Mouse (Mus musculus) left cerebral cortex, adult 8-10 months (tissue): ENCODE measurements at regions not wholly inside any gene's neighbourhood (a gene's known extent, or its start where the extent isn't known, plus 50 kb on each side); places are given as distances from the start of the nearest gene placed in this dataset.

Experiments used
- DNase-seq, 2 experiments: peaks; one replicate each; pipeline ENCODE4 v3.0.0; 2022; ENCODE audit warnings: low spot score in 2 of 2

DNA sequence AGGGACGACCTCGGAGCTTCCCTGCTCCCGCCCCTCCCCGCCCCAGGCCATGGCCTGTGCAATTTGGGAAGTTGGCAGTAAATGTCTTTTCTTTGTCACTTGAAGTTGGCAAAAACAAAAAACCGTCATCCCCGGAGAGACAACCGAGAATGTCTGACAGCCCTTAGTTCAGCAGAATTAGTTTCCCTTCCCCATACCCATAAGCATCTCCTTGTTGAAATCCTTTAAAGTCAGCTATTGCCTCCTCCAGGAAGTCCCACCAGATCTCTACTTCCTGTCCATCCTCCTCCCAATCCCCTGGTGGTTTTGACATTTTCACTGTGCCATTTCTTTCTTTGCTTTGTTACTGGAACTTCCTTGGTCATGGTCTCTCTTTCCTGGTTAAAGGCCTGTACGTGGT lies 54.8 kb downstream of the Foxb1 start:
- DNase-seq = no peak

DNA sequence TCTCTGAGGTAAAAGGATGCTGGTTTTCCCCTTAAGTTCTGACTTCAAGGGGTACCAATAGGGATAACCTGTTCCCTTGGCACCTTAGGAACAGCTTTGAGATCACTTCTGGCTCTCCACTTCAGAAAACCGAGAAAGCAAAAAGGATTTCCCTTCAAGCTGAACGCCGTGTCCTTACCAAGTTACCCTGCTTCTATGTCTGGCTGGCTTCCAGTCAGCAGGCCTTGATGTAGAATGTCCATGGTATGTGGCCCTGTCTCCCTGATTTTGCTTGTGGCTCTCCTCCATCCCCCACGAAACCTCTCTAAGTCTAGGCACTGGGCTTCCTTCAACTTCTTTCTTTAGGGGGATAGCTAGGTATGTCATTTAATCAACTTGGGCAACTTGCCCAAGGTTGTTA lies 55.7 kb downstream of the Foxb1 start:
- no peak for DNase-seq

DNA sequence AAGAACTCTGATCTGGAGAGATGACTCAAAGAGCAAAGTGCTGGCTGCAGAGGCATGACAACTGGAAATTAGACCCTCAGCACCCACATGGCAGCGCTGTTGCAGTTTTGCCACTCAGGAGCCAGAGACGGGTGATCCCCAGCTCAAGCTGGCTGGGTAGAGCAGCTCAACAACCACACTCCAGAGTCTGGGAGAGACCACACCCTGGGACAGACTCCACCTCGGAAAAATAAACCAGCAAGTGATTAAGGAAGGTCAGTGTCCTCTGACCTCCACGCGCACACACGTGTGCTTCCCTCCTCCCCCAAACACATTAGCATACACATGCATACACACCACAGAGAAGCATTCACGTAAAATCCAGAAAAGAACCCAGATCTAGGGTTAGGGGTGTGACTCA lies 57.0 kb downstream of the Foxb1 start:
- DNase-seq = no peak

DNA sequence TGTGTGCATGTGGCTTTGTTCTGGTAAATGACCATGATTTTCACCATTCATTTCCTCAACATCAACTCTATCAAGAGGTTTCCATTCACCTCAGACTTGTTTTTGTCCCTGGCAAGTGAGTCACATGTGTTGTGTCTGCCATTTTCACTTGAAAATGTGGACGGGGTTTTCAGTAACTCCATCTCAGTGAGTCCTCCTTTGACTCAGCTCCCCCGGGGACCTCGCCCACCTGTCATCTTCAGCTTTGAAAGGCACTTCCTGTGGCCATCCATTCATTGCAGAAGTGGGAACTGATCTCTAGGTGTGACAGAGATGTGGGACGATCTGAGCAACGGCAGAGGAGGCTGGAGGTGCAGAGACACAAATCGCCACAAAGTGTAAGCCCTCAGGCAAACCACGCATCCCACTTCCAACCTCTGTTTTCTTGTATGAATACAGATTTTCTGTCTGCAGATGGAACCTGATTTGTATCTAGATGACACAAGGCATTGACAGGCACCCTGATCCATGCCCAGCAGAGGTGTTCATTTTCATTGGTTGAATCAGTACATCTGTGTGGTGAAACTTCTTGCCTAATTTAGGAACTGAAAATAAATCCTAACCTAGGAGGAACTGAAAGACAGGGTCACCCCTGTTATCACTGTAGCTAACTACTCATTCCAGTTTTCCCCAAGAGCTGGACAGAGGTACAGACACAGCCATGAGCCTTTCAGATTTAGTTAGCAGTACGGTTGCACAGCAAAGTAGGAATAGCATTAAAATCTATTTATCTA lies 58.4 kb downstream of the Foxb1 start:
- DNase-seq = no peak

DNA sequence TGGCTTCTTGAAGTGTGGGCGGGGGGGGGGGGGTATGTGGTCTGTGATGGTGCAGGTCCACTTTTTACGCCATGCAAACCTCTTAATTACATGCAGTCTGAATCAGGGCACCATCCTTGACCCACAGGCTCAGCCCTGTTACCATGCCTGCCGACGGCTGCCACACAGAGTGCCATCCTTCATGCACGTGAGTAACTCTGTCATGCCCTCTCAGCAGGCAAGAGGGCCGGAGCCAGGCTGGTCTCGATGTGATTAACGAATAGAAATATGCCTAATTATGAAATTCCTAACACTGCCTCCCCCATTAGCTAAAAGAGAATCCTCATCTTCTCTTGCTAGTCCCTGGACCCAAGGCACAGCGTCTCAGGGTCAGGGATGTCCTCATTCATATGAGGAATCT lies 60.0 kb downstream of the Foxb1 start:
- DNase-seq = no peak

DNA sequence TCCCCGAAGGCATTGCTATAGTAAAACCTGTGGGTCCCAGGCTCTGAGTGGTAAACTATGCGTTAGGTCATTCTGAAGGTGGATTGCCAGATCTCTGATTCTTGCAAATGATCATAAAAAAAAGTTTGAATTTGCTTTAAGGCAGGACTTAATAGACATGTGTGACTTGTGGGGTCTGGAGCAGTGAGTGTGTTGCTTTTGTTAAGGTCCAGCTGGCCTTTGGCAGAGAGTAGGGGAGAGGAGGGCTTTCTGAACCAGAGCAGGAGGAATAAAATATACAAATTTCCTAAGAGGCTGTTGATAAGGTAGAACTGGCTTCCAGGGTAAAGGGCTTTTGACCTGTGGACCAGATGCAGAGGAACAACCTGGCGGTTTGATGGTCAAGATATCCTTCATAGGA lies 69.0 kb downstream of the Foxb1 start:
- DNase-seq = no peak

DNA sequence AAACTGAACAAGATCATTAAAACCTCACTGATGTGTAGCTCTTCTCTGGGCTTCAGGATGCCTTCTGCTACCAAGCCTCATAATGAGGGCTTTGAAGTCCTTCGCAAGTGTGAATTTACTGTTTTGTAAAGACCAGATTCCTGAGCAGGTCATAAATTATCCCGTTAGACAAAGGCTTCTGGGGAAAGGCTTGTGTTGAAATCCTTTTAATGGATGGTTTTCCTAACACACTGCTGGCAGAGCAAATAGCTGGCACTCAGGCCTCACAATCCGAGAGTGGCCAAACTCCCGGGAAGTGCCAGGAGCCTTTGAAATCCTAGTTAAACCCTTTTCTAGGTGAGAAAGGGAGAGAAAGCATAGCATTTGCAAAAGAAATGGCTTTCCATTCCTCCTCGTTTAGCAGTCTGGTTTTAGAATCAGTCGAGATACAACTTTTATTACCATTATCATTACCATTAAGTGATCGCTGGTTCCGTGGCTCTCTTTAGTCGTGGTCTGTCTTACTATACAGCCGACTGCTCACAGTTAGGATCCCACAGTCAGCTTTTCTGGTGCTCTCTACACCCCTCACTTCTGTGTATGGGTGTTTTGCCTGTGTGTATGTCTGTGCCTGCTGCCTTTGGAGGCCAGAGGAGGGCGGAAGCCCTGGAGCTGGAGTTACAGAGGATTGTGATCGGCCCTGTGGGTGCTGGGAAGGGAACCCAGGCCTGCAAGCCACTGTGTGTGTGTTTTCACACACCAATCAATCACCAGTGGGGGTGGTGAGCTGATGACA lies 73.2 kb downstream of the Foxb1 start:
- no peak for DNase-seq

DNA sequence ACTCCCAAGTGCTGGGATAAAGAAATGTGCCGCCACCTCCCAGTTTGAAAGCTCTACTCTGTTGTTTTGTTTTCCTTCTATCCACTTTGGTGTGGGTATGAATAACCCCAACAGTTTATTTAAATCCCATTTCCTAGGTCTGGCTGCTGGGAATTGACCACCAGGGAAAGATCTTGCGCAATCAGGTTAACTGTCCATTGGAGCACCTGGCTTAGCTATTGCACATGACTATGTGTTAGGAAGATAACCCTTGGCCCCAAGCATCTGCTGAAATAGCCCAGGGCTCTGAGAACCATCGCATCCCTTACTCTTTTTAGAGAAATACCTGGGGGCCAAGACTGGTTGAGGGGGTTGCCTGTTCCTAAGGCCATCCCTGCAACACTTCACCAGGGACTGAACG lies 74.0 kb downstream of the Foxb1 start:
- no peak for DNase-seq

DNA sequence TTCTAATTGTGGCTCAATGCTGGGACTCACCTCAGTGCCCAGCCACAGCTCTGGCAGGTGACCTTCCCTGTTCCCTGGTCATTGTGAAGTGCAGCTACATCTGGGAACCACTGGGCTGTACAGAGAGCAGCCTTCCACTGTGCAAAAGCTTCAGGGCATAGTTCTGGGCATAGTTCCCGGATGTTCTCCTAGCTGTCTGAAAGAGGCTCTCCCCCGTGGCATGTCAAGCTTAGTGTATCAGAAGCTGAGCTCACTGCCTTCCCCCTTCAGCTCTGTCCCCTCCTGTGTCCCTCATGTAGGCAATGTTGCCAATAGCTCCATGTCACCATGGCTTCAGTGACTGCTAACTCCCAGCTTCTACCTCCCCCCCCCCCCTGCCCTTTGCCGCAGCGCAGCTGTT lies 75.1 kb downstream of the Foxb1 start:
- no peak for DNase-seq

DNA sequence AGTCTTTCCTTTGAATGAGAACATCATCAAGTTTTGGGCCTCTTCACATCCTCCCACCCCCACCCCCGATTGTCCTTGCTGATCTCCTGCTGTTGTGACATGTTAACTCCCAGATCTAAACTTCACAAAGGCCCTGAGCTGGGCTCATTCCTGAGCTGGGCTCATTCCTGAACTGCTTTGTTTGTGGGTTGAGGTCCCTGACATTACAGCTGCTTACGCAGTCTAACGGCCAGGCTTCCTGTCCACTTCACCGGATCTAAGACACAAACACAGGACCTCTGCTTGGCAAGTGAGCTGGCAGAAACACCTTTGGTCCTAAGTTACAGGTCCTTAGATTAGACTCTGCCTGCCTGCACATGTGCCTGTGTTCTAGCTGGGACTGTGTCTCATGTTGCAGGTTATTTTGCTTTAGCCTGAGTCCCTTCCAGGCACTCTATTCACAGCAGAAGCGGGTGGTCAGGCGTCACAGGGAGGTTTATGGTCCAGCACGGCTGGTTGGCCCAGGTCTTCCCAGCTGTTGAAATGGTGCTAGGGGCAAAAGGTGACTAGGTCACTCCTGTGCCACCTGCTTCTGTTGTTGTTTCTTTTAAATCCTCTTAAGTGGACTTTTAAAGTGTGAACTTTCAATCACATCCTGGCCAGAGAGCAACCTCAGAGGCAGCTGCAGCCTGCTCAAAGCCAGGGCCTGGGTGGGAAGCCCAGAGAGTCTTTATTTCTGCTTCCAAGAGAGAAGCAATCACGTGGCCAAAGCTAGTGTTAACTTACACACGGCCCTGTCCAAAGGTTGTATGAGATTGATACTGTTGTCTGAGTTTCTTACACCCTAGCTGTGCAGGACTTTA lies 79.1 kb downstream of the Foxb1 start:
- no peak for DNase-seq

DNA sequence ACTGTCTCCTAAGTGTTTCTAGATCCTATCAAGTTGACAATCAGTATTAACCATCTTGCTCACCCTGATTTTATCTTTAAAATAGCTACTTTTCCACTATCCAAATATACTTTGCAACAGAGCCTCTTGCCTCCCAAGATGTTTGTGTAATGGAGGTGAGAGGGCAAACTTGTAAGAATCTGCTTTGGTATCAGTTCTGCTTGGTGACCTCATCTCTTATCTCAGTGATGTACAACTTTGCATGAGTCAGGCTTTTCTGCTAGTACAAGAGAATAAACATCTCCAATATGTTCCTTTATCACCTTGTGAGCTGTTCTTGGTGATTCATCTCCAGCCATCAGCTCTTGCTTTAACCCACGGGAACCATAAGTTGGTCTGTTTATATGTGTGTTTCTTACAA lies 82.1 kb downstream of the Foxb1 start:
- no peak for DNase-seq

DNA sequence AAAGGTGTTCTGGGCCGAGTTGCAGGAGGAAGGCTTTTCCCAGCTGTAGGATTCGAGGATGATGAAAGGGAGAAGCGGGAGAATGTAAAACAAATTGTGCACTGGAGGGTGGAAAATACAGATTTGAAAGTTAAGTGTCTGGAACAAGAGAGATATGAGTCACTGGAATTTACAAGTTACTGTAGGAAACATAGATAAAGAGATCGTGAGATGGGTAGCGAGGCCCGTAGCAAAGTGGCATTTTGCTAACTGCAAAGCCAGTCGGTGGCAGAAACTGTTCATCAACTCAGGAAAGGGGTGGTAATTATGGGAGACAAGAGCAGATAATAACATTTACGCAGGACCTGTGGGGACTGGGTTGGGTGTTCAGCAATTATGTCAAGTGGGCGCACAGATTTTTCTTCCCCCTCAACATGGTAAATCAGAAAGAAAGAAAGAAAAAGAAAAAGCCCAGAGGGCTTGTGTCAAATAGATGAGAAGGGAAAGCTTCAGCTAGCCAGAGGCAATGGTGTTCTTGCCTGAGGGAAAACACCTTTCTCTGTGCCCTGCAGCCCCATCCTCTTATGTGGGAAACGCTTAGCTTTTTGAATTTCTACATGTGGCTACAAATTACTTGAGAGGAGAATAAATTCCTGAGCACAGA lies 87.2 kb downstream of the Foxb1 start:
- DNase-seq = no peak

DNA sequence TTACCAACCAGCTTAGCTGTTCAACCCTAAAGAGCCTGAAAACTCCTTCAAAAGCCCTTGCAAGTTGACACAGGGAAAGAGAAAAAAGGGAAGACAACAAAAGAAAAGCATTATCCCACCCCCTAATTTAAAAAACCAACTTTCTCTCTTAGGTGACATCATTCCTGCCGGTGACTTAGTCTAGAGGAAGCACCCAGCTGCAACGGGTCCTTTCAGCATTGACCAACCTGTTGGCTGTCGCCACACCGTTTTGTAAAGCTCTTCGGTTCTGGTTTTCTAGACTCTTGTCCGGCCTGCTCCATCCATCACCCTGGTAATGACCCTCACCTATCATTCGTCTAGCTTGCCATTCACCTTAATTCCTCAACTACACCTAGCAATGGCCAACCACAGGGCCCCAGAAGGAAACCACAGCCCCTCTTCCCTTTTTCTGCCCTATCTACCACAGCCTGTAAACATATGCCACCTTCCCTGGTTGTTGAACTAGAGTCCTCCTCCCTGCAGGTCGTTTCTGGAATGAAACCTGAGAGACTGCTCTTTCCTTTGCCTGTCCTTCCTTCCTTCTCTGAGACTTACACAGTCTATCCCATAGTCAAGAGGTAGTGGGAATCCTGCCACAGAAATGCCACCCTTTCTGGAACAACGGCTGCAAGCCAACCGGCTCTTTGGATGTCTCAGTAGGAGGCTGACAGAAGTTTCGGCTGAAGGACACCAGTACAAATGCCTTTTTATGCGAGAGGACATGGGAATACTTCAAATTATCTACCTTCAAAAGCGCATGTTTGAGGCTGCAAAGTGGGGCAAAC lies 87.9 kb downstream of the Foxb1 start:
- DNase-seq = no peak

DNA sequence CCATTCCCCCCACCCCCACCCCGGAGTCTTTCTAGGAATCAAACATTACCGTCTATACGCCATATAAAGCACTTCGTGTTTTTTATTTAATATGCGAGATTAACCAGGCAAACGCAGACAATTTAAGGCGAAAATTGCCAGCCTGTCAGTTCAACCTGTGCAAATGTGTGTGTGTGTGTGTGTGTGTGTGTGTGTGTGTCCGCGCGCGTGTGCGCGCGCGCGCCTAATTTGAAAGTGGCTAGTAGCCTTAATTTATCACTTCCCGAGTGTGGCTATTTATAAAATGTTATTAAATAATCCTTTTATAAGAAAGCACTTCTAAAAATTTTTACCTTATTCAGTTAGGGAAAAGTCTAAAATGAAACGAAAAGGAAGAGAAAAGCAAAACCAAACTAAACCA lies 89.5 kb downstream of the Foxb1 start:
- no peak for DNase-seq

DNA sequence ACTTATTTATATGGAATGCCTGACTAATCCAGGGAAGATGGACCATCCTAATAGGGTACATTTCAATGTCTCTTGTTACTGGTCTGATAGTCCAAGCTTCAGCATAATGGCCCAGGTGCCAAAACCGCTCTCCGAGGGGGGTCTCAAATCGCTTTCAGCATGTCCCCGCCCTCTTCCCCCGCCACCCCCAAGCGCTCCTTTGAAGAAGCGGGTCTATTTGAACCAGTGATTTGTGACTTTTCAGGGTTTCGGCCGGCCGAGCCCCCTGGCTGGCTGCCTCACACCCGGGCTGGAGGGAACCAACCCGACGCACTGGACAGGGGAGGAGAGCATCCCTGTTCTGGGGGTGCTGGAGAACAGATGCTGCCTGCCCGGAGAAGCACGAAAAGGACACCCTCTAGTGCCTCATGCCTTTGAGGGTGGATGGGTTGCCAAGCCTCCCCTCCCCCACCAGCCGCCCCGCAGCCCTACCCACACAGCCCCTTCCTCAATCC lies 90.1 kb downstream of the Foxb1 start:
- DNase-seq = no peak

DNA sequence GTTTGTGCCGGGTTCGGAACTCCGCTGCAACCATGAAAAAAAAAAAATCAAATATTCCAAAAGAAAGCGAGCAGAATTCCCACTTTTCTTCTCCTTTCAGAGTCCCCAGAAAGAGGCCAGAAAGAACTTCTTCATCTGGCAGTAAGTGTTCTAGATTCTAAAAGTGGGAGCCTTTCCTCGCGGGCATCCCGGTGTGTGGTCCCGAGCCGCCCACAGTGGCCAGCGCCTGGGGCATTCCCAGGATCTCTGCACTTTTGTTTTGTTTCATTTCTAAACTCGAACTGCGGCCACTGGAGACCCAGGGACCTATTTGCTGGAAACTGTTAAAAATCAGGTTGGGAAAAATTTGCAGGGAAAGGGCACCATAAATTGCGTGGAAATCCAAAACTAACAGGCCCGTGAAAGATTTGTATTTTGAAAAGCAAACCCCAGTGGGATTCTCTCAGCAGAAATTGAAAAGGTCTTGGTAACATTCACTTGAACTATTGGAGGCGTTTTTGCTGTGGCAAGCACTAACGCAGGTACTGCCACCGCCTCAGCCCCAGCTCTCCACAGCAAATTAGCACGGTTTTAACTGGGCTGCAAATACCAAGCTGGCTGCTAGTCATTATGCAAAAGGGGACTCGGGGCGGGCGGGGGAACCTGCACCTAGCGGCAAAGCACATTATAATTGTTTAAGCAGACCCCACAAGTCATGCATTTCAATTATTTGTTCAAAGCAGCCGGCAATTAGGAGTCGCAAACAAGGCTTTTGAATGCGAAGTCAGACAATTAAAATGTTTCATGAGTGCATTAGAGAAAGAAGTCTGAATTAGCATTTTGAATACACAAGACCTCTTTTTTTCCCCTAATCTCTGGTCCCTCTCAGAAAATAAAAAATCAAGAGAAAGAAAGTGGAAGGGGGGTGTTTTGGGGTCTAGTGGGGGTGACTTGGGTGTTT lies 90.9 kb downstream of the Foxb1 start:
- no peak for DNase-seq

DNA sequence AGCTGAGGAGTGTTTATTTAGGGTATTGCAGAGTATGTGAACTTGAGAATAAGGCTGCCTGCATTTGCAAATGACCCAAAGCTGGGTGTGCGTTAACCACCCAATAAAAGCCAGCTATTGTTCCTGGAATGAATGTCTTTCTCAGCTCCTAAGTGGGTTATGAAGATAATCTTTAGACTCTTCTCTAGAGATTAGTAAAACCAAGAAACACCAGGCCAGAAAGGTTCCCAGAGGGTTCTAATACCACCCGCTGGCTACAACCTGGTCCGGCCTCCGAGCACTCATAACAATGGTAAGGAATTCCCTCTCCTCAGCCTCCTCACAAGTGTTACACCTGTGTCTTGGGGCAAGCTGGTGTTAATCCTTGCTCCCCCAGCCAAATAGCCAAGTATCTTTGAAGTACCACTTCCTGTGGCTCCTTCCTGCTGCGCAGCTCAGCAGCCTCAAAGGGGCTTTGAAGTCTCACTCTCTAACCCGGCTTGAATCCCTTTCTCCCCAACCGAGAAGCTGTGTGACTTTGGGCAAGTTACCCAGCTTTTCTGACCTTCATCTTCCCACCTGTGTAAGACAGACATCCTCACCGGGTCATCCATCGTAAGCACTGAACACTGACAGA lies 92.2 kb downstream of the Foxb1 start:
- DNase-seq = no peak

DNA sequence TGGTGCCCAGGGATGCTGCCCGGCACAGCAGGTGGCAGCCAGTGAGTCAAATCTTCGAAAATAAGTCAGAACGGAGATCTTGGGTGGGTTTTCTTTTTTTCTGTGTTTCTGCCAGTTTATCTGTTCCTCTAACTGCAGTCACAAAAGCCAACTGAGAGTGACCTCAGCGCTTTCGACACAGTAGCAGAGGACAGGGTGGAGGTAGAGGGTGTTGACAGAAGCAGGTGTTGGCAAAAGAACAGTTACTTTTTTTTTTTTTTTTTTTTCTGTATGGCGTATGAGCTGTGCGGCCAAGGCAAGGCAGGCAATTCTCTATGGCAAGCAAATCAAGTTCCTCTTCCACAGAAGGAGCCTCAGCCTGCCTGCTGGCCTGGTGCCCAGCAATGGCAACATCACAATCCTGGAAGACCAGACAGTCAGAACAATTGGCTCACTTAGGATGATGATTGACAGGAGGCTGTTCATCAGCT lies 93.6 kb downstream of the Foxb1 start:
- DNase-seq = no peak

DNA sequence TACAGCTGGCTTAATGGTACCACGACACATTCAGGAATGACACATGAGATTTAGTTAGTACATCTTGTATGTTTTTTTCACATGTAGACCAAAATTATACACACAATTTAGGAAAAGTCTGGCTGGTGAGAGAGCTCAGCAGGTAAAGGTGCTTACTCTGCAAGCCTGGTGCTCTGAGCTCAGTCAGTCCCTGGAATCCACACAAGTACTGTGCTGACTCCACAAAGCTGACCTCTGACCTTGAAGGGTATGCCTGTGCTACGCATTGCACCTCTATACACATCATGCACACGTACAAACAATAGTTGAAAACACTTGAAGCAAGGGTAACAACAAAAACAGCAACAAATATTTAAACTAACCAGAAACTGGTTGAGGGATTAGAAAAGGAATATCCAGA lies 96.5 kb downstream of the Foxb1 start:
- no peak for DNase-seq
